Mouse (Mus musculus) gastrocnemius, postnatal 4 days (tissue): ENCODE data around the gene Aox4. TPM values are rescaled to one million over a fixed set of nuclear protein-coding genes. Genes with fewer than 3 reads are reported as not detected.

Experiments used
- DNase-seq, 2 experiments: peaks; one replicate each; pipeline ENCODE4 v3.0.0; 2021 to 2022; ENCODE audit warnings: low spot score in 2 of 2, mixed read lengths in 2 of 2
- total RNA-seq, 2 experiments: library from RNA; stranded (reverse); gene quantifications; 2 replicates each; pipeline ENCODE4 v1.2.3; 2021

The Aox4 gene
- total RNA-seq, 2 experiments from 2014 or later, result 0.52 to 0.98 TPM

DNA sequence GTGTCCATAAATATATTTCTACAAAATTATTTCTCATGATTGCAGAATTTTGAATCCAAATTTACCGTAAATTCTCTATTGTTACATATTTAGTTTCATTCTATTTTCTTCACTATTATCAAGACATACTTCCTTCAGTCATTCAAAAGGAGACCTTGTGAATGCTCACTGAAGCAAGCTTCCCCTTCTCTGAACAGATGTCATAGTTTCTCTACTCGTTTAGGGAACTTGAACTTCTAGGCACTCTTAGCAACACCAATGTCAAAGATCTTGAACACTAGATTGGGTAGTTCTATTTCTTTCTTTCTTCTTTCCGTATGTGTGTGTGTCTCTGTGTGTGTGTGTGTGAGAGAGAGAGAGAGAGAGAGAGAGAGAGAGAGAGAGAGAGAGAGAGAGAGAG, 34.3 kb downstream of the Aox4 start:
- DNase-seq, result no peak

GRCm38 (mm10) chr1:58248518-58248917, 38.3 kb downstream of the Aox4 start:
- no peak for DNase-seq

- DNase-seq, result no peak
Measured at GRCm38 (mm10) chr1:58253466-58253865, 43.3 kb downstream of the Aox4 start.

- DNase-seq, result no peak
Measured at GRCm38 (mm10) chr1:58257195-58257991, 47.2 kb downstream of the Aox4 start.

GRCm38 (mm10) chr1:58260311-58260710, 50.1 kb downstream of the Aox4 start:
- no peak for DNase-seq

- DNase-seq, result no peak
Measured at GRCm38 (mm10) chr1:58268231-58268630, 58.0 kb downstream of the Aox4 start.

GRCm38 (mm10) chr1:58270807-58271569, 60.8 kb downstream of the Aox4 start:
- peak in 1 of 2 experiments; percentile 36 for DNase-seq

DNA sequence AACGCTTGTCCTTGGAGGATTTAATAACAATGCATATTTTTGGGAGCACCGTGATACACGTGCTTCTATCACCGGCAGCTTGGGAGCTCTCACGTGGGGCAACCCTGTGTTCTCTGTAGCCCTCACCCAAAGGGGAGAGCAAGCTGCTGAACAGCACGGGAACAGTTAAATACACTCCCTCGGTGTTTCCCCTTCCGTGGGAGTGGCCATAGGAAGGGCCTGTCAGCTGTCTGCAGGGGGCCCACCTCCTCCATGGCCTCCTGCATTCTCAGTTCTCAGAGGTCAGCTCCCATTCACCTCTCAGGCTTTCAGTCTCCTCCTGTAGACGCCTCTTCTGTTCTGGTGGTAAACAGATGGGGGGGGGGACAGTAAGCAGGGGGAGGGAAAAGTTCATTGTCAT, 65.7 kb downstream of the Aox4 start:
- DNase-seq, result no peak

DNA sequence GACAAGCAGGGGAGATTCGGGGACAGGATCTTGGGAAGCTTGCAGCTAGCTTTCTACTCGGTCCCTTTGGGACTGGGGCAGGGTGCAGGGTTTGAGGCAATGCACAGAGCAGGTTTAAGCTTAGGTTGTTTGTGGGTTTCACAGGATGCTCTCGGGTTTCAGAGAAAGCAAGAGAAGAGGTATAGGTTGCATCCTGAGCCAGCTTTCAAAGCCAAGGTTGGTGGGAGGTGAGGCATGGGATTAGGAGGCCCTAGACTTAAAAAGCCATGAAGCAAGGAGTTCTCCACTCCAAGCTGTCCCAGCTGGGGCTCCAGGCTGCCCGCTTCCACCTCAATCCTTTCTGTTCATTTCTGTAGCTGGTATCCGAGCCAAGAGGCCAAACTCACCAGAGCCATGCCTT, 67.8 kb downstream of the Aox4 start, which contains the start of gene Aox2:
Aox2 (plus strand) TSS at position 301 of the 400 bp plus-strand sequence.
- DNase-seq, result no peak

GRCm38 (mm10) chr1:58278513-58278912, 68.3 kb downstream of the Aox4 start:
- no peak for DNase-seq

DNA sequence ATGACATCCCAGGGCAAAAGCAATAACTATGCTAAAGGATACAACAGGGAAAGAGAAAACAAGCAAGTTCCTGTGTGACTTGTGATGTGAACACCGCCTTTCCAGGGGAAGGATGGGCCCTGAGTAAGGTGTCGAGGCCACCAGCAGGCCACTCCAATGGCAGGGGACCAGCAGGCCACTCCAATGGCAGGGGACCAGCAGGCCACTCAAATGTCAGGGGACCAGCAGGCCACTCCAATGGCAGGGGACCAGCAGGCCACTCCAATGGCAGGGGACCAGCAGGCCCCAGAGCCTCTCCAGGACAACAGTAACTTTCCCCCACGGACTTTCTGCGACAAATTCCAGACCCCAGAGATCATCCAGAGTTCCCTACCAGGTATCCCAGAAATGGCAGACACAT, 70.2 kb downstream of the Aox4 start:
- DNase-seq, result no peak

DNA sequence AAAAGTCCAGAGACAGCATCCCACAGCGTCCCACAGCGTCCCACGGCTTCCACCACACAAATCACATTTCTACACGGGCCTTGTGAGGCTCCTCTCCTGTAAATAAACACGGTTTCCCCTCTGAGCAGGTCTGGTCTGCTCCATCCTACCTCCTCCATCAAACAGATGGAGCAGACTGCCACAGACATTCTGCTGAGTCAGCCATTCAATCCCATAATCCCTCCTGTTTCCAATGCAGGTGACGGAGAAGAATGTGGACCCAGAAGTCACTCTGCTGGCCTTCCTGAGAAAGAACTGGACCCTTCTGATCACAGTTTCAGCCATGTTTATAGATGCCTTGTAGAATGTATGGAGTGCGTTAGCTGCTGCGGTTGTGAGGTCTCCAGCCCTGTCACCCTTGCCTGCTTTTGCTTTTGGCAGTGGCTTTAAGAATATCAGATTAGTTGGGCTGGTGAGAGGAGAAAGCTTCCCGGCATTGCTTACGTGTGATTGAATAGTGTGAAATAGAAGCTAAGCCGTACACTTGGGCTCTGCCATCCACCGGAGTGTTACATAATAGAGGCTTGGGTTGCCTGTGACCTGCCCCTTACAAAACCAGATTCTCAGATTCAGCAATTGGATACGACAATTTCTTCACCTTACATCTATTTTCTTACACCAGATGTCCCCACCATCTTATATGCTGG, 70.9 kb downstream of the Aox4 start:
- no peak for DNase-seq

DNA sequence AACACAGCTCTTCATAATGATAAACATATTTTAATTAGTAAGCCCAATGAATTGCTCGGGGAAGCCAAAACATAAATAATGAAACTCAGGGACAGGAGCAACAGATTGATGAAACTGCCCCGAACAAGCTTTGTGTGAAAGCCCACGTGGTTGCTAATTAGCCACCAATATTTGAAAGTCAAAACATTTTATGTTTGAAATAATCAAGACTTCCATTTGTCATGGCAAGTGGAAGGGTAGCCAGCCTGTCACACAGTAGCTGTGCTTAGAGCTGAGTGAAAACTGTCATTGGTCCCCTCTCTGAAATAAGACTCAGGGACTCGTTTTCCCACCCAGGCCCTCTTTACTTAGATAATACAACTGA, 71.4 kb downstream of the Aox4 start:
- no peak for DNase-seq

DNA sequence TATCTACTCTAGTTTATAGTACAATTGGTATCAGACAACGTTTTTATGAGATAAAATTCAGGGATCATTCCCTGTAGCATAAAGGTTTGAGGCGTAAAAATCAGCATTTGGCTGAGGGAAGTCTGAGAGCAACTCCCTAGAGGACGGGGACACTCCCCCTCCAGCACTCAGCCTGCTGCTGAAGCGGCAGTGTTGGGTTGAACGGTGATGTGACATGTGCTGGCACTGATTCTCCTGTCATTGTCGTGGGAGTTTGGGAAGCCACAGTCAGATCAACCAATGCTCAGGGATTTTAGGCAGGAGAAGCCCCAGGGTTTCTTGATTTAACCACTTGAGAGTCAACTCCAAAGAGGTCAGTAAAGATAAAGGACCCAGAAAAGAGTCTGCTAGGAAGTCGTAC, 74.3 kb downstream of the Aox4 start:
- no peak for DNase-seq

DNA sequence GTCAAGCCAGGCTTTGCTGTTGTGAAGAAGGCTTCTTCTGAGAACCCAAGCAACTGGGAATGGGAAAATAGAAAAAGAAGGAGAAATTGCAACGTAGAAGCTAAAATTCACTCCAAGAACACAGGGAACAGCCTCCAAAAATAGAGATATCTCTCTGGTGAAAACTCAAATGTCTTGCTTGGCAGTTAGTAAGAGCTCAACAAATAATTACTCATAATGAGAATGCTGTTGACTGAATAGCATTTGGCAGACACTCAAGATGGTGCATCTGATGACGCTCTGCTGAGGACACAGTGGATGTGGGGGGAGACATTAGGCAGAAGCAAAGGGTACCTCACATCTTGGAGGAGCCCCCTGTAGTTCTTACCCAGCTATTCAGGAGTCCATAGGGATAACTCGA, 77.9 kb downstream of the Aox4 start:
- DNase-seq, result no peak

DNA sequence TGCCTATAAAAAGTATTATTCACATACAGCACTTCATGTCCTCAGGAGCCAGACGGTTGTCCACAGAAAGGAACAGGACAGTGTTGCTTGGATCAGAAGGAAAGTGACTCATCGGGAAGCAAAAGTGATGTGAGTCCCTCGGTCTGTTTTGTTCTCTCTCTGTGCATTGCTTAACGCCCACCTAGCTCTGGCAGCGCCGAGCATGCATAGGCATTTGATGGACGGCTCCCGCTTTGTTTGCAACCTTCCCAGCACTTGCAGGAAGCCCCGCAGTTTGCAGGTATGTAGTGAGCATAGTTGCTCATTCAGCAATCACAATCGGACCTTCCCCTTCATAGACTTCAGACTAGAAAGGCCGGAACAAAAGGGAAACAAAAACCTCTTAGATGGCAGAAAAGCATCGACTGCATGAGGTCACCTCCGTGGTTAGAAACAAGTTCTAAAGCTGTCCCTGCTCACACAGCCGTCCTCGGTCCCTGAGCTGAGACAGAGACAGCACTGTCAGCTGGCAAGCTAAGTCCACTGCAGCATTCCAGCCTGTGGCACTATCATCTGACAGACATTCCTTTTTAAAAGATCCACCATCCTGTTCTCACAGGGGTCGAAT, 79.8 kb downstream of the Aox4 start:
- DNase-seq, result no peak

GRCm38 (mm10) chr1:58291394-58292300, 81.5 kb downstream of the Aox4 start:
- peak in 1 of 2 experiments; percentile 60 for DNase-seq

DNA sequence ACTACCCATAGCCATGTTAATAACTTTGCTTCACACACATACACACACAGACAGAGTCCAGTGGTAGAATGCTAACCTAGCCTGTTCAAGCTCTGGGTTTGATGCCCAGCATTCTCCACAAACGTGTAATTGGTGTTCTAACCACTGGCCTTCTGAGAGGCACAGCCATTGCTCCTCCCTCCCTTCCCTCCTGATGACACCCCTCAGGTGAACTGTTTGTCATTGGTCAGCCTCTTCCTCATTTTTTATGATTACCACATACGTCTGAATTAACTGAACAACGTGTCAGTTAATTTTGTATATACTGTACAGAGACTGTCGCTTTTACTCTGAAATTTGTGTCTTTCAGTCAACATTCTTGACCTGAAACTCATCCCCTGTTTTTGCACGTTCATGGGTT, 84.5 kb downstream of the Aox4 start:
- no peak for DNase-seq

DNA sequence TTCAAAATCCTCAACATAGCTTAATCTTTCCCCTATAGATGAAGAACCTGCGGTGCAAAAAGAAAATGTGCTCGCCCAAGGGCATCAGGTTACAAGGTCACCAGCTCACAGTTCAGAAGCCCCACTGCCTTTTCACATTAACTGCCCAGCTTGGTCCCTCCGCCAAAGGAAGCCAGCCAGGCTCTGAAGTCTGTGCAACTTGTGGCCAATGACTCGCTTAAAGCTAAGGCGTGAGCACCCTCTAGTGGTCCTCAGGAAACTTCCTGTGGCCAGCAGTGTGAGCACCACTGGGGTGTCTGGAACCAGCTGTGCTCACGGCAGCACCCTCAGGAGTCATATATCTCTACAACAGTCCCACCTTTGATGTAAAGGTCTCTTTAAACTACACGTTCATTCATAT, 86.1 kb downstream of the Aox4 start:
- DNase-seq, result peak; percentile 58 to 76

DNA sequence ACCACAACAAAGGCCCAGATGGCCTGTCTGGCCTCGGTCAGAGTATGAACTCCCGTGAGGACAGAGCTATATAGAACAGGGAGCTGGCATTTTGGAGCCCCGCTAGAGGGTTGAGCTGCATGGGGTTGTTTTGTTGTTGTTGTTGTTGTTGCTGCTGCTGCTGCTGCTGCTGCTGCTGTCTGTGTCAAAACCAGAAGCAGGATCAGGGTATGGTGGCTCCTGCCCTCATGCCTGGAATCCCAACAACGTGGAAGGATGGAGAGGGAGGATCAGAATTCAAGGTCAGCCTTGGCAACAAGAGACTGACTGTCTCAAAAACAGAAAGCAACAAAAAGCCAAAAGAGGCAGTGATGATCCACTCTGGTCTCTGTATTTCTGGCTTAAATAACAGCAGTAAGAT, 86.6 kb downstream of the Aox4 start:
- DNase-seq, result no peak
